Mouse (Mus musculus) cortical plate, adult 2 months (tissue): ENCODE data around the gene Camta1.

Experiments
- CTCF ChIP-seq: fragments of 200-500 bp; IDR thresholded peaks from 2 replicates; pipeline ENCODE4 v1.5.1; 2011; ENCODE audit warnings: mild to moderate bottlenecking, control low read depth, low read length; ENCODE audit not compliant: insufficient read depth; ENCODE audit errors: extremely low read depth
- POLR2A ChIP-seq: fragments of 200-500 bp; IDR thresholded peaks from 2 replicates; pipeline ENCODE4 v1.6.1; 2011; ENCODE audit warnings: mild to moderate bottlenecking, low read length, control low read depth; ENCODE audit not compliant: insufficient read depth; ENCODE audit errors: extremely low read depth

- no peak for TF ChIP-seq CTCF
- TF ChIP-seq POLR2A, result no peak
Measured at GRCm38 (mm10) chr4:151089270-151089669, 772.4 kb downstream of the Camta1 start, which contains the start of gene Gm13090.
